Mouse (Mus musculus) hematopoietic stem cell, adult 5-6 weeks (primary cell): ENCODE data around the gene Tbx19. TPM values are rescaled to one million over a fixed set of nuclear protein-coding genes. Genes with fewer than 3 reads are reported as not detected.

Experiments
- ATAC-seq, 2 experiments: fragments of 125-278 bp in 1 of 2; replicated peaks in 1 of 2; 2 replicates each; pipeline ENCODE4 v1.8.0; 2016 to 2017; ENCODE audit warnings: inconsistent platforms in 2 of 2, mild to moderate bottlenecking in 2 of 2, moderate number of reproducible peaks in 2 of 2, low read depth in 1 of 2, moderate TSS enrichment in 1 of 2; ENCODE audit not compliant: low FRiP score in 2 of 2, poor library complexity in 2 of 2, severe bottlenecking in 2 of 2, insufficient read depth in 1 of 2, low TSS enrichment in 1 of 2
- total RNA-seq: library from RNA; stranded (forward); fragments of 172-1452, 232-1000 nt; gene quantifications from 2 replicates; pipeline ENCODE4 v1.2.3, GENCODE M21; 2017

Tbx19 gene
- total RNA-seq = not detected in 2 replicates

GRCm38 (mm10) chr1:165160723-165161405 lies at the start of gene Tbx19:
Tbx19 (minus strand) TSS chr1:165160773.
- peak; percentile 39 to 46; a peak in 1 of 4 replicates for ATAC-seq

DNA sequence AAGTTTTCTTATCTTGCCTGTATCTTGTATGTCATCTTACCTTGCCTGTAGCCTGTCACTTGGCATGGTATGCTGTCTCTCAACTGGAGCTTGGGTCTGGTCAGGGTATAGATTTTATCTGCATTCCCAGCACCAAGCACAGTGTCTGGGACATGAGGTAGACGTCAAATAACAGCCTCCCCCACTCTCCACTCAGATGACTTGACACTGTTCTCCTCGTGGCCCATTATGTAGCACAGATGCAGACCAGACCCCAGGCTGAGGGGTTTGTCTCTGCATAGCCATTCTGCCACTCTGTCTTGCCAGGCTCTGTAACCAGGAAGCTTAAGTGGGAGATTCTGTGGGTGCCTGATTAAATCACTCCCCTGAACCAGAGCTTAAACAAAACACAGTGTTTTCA lies 45.0 kb upstream of the Tbx19 start:
- no peak for ATAC-seq

- ATAC-seq = no peak
These were observed 43.0 kb upstream of the Tbx19 start for GRCm38 (mm10) chr1:165203488-165204035.

DNA sequence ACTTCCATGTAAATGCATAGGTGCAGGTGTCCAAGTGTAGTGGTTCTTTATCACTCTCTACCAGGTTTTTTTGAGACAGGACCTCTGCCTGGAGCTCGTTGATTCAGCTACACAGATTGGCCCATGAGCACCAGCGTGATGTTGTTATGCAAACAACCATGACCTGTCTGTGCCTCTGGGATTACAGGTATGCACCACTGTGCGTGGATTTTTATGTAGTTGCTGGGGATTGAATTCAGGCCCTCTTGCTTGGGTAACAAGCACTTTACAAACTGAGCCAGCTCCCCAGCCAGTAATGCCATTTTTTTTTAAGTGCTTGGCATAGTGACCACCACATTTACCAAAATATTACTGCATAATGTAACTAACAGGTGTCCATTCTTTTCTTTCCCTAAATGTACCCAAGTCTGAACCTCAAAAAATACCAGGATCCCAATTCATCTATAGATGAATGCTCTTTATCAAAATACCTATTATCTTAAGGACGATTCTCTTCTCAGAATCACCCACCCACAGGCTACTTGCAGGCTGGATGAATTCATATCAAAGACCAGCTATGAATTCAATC lies 41.0 kb upstream of the Tbx19 start:
- no peak for ATAC-seq

DNA sequence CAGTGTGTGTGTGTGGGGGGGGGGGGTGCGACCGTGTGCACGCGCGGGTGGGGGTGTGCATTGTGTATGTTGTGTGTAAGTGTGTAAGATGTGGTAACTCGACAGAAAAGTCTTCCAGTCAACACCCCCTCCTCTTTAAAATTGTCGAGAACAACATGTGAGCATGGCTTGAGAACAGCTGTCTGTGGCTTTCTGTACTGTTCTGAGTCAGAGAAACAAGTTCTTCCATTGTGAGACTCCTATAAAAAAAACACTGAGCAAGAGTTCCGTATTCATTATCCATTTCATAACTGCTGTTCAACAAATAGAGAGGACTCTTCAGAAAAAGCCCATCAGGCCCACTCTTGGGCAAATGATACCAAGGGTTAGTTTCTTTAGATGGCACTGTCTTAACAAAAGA lies 40.2 kb upstream of the Tbx19 start:
- no peak for ATAC-seq

DNA sequence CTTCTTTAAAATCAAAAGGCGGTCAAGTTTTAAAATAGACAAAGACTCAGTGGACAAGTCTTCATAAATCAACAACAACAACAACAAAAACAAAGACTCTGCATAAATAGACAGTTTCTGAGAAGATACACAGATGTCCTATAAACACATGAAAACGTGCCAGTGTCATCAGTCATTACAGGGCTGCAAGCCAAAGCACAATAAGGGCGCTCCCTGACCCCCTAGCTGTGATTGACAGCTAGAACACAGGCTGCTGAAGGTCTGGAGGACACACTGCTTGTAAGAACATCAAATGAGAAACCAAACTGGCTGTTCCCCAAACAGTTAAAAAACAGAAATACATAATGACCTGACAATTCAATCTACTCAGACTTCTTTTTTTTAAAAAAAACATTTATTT lies 39.1 kb upstream of the Tbx19 start:
- no peak for ATAC-seq

DNA sequence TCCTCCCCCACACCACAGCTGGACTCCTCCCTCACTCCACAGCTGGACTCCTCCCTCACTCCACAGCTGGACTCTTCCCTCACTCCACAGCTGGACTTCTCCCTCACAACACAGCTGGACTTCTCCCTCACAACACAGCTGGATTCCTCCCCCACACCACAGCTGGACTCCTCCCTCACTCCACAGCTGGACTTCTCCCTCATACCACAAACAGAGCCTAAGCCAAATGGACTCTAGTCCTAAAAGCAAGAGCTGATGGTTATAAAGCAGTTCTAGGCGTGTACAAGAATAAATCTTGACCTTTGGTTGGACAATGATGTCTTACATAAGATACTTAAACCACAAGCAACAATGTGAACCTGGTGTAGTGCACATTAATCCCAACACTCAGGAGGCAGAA lies 38.4 kb upstream of the Tbx19 start:
- no peak for ATAC-seq

- no peak for ATAC-seq
These were observed 37.3 kb upstream of the Tbx19 start for GRCm38 (mm10) chr1:165197875-165198274.

GRCm38 (mm10) chr1:165195396-165195960 lies 34.9 kb upstream of the Tbx19 start:
- no peak for ATAC-seq

DNA sequence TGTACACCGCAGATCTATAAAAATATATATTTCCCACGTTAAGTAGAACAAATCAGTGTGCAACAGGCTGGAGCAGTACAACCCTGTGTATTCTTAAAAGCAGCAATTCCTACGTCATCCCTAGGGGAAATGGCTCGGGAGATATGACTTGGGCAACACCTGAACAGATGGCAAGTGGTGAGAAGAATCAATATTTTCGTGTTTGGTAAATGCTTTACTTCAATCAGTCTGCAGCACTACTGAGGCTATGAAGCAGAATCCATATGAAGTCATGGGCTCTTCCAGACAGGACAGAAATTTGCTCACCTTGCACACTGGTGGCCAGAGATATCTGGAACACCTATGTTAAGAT lies 34.1 kb upstream of the Tbx19 start:
- peak in 1 of 2 experiments; percentile 7; a peak in 1 of 4 replicates for ATAC-seq

DNA sequence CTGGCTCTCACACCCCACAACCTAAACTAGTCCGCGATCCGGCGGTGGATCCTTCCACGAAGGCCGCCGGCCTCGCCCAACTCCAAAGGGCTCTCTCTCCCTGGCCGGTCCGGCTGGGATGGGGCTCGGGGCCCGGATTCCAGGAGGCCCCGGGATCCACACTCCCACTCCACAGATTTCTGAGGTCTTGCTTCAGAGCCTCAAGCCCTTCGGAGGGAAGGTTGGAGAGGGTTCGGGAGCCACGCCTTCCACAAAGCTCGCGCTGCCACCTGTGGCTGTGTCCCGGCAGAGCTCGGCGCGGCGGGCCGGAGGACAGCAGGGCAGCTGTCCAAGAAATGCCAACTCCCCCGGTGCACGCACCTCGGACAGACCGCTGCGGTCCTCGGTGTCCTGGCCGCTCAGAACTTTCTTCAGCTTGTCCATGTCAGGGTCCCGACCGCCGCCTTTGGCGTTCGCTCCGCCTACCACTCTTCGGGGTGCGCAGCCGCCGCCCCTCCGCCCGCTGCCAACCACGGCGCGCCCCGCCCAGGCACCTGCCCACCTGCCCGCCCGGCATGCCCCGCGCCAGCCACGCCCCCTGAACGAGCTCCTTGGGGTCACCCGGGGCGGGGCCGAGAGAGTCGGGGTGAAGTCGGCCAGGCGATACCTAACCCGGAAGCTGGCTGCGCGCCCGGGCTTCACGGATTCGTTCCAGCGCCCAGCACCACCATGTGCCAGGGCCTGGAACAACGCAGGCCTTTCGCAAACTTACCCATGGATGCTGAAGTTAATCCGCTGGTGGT lies 33.5 kb upstream of the Tbx19 start, which contains the start of gene Sft2d2:
Gene Sft2d2, minus strand, starts transcription at position 559 of the 782 bp plus-strand sequence.
- ATAC-seq = peak; percentile 71 to 85

DNA sequence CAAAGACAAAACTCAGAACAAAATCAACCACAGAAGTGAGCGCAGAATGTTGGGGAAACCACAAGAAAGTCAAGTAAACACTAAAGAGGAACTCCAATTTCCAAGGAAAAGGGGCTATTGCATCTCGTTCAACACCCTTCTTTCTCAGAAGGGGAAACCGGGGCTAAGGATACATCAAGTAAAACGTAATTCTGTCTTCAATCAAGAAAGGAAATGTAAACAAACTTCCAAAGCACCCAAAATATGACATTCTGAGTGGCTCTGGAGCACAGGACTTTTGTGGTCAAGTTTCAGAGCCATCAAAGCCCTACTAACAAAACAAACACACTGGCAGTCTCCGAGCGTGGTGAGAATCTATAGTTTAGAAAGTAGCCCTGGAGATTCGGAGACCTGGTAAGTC lies 32.9 kb upstream of the Tbx19 start:
- peak in 1 of 2 experiments; percentile 8; a peak in 1 of 4 replicates for ATAC-seq

GRCm38 (mm10) chr1:165192714-165193264 lies 32.2 kb upstream of the Tbx19 start:
- ATAC-seq = no peak

DNA sequence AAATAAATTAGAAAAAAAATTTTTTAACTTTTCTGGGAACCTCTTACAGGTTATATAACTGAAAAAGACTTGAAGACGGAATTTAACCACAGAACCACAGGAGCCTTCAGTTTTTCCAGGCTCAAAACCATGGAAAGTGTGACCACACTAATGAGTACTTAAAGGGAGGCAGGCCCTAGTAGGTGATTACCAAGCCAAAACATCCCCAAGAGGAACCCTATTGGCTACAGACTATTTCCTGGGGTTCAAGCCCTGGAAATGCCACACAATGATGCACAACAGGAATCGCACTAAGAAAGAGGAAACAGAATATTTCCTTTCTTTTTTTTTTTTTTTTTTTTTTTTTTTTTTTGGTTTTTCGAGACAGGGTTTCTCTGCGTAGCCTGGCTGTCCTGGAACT lies 31.5 kb upstream of the Tbx19 start:
- ATAC-seq = peak; percentile 50 to 57

DNA sequence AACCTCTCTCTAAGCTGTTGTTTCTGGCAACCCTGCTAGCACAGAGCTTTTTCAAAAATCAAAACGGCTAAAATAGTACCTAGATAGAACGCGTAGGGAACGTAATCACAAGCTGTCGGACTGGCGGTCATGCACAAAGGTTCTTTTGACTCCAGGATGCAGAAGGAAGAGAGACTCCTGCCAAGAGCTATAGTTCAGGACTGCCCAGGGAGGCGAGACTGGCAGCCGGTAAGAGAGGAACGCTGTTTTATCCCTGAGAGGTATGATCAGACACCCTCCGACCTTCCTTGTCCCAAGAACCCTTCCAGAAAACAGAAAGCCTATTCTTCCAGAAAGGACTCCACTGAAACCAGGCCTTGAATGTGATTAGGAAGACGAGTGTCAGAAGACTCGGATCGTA lies 31.0 kb upstream of the Tbx19 start:
- ATAC-seq = no peak

DNA sequence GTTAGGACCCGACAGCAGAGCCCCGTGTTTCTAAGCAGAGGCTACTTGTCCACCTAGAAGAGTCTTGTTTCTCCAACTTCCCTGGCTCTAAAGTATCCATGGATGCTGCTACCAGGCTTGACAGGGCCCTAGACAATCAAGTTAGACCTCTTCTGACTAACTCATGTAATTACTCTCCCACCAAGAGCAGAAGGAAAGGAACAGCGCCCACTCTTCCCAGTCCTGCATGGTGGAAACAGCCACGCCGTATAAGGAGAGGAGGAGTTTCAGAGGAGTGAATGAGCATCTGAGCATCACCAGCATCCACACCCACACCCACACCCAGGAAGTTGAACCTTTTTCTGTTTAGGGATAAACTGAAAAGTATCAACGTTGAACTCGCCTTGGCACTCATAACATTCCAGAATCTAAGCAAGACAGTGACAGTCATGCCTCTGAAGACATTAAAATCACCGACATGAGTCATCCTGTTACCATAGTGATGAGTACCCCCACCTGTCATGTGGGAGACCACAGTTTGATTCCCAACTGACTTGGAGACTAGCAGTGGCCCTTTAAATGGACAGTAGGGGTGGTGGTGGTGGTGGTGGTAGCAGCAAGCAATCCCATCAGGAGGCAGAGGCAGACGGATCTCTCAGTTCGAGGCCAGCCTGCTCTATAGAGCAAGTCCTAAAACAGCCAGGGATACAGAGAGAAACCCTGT lies 30.1 kb upstream of the Tbx19 start:
- no peak for ATAC-seq

GRCm38 (mm10) chr1:165190068-165190467 lies 29.5 kb upstream of the Tbx19 start:
- ATAC-seq = no peak
